Mouse (Mus musculus): ENCODE measurements around the gene Agap2.
A peak's percentile ranks its signal among the peaks of the same experiment; 100 is the strongest.

The Agap2 gene

GRCm38 (mm10) chr10:127075651-127076050 lies 567 bp downstream of the Agap2 start:
- DNase-seq (ENCODE audit: low read depth in 1 of 2, low spot score in 2 of 2) = no peak

DNA sequence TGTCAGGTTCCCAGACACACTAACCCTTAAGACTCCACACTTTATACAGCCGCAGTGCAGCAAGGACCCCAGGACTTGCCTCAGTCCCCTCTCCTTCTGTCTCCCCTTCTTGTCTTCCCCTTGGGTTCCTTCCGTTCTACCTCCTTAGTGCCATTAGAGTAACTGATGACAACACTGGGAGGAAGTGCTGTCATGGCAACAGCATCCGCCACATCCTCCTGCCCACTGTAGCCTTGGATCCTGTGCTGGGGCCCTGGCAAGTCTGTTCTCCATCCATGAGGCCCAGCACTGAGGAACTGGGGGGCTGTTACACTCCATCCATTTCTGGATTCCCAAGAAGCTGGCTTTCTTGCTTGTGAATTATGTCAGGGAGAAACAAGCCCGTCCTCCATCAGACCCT lies 998 bp downstream of the Agap2 start:
- DNase-seq (ENCODE audit: low read depth in 1 of 2, low spot score in 2 of 2) = peak in 1 of 2 experiments; percentile 16

- DNase-seq (ENCODE audit: low read depth in 1 of 2, low spot score in 2 of 2) = no peak
Observed at GRCm38 (mm10) chr10:127077515-127077914, 2.4 kb downstream of the Agap2 start.

- DNase-seq (ENCODE audit: low read depth in 1 of 2, low spot score in 2 of 2) = no peak
Observed at GRCm38 (mm10) chr10:127078001-127078676, 3.1 kb downstream of the Agap2 start.

DNA sequence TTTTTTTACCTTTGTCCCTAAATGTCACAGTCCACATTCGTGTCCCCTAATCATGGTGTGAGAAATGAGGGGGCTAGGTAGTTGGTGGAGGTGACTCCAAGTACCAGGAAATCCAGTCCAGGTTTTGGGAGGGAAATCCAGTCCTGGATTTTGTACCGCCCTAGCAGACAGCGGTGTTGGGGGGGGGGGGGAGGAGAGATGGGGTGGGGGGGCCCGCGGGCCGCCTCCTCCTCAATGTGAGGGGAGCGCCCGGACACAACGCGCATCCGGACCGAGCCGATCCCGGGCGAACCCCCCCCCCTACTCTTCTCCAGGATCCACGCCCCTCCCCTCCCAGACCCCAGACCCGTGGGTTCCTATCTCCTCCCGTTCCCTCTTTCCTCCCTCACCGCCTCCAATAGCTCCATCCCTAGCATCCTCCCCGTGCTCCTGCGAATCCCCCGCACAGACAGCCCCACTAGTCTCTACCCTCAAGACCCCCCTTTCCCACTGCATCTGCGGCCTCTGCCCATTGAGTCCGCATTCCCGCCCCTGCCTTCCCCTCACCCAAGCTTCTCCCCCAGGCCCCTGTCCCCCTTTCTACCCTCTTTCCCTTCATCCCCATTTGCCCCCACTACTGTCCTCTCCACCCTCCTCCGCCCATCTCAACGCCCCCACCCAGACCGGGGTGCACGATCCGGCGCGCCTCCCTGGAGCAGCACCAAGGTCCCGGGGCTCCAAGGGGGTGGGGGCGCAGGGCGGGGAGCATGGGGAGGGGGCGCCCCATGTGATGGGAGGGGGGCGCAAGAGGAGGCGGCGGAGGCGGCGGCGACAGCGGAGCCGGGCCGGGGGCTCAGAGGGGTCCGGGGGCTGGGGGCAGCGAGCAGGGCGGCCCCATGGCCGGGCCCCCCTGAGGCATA lies 3.8 kb downstream of the Agap2 start:
- no peak for DNase-seq (ENCODE audit: low read depth in 1 of 2, low spot score in 2 of 2)

DNA sequence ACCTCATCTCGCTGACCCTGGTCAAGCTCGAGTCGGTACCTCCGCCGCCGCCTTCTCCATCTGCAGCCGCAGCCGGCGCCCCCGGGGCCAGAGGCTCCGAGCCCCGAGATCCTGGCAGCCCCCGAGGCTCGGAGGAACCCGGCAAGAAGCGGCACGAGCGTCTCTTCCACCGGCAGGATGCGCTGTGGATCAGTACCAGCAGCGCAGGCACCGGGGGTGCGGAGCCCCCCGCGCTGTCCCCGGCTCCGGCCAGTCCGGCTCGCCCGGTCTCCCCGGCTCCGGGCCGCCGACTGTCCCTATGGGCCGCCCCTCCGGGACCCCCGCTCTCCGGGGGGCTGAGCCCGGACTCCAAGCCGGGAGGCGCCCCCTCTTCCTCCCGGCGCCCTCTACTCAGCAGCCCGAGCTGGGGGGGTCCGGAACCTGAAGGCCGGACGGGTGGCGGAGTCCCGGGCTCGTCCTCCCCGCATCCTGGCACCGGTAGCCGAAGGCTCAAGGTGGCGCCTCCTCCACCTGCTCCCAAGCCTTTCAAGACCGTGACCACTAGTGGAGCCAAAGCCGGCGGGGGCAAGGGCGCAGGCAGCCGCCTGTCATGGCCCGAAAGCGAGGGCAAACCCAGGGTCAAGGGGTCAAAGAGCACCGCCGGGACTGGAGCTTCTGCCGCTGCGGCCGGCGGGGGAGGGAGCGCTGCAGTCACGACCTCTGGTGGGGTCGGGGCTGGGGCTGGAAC lies 4.7 kb downstream of the Agap2 start:
- no peak for DNase-seq (ENCODE audit: low read depth in 1 of 2, low spot score in 2 of 2)

DNA sequence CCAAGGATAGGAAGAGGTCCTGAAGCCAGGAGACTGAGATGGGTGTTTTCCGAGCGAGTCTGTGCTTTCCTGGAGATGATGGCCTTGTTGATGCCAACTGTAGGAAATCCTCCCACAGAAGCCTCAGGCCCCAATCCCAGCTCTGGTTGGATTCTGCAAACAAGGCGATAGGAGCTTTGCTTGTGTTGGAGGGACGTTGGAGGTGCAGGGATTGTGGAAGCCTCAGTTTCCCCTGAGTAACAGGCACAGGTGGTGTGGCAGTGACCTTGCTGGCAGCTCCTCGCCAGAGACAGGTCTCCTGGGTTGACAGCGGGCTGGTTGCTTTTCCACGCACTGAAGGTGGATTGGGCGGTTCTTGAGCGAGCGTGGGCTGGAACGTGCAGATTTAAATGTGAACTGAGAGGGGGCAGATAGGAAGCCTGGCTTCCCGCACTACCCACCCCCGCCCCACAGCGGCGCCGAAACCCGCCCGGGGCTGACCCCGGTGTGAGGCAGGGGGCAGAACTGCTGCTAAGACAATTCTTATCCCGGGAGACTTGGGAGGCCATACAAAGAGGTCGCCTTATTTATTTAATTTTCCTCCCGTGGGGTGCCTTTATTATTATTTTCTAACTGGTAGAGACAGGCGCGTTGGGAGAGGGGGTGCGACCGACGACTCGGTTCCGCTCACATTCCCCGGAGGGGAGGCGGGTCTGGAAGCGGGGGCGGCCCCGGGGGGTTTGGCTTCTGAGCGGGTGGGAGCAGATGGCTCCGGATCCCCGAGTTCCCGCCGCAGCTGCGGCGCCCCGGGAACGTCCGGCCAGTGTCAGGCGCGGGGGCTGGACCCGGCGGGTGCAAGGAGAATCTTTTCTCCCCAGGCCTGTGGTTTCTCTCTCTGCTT lies 6.1 kb downstream of the Agap2 start:
- no peak for DNase-seq (ENCODE audit: low read depth in 1 of 2, low spot score in 2 of 2)

- no peak for DNase-seq (ENCODE audit: low read depth in 1 of 2, low spot score in 2 of 2)
Observed at GRCm38 (mm10) chr10:127081996-127082620, 7.0 kb downstream of the Agap2 start.

GRCm38 (mm10) chr10:127083292-127083914 lies 8.3 kb downstream of the Agap2 start:
- no peak for DNase-seq (ENCODE audit: low read depth in 1 of 2, low spot score in 2 of 2)

DNA sequence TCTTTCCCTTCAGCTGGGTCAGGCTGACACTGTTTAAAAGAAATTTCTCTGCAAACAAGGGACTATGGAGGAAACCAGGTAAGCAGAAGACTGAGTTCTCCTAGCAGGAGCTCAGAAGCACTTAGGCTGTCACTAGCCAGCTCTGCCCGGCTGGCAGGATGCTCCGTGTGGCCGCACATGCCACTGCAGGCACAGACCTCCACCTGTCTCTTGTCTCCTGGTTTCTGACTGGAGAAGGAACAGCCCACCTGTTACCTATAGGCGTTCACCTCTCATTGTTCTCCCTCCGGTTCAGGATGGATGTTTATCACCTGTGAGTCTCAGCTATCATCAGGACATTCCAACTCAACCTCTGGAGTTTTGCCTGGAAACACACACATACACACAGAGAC lies 8.8 kb downstream of the Agap2 start:
- no peak for DNase-seq (ENCODE audit: low read depth in 1 of 2, low spot score in 2 of 2)

- no peak for DNase-seq (ENCODE audit: low read depth in 1 of 2, low spot score in 2 of 2)
Observed at GRCm38 (mm10) chr10:127085052-127085451, 10.0 kb downstream of the Agap2 start.

DNA sequence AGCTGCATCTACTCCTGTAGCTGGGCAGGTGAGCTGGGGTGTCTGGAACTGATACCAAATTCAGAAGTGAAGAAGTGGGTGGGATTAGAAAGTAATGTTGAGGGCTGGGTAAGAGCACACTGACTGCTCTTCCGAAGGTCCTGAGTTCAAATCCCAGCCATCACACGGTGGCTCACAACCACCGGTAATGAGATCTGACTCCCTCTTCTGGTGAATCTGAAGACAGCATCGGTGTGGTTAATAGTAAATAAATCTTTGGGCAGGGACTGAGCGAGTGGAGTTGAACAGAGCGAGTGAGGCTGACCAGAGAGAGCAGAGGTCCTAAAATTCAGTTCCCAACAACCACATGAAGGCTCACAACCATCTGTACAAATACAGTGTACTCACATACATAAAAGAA lies 10.5 kb downstream of the Agap2 start:
- no peak for DNase-seq (ENCODE audit: low read depth in 1 of 2, low spot score in 2 of 2)

DNA sequence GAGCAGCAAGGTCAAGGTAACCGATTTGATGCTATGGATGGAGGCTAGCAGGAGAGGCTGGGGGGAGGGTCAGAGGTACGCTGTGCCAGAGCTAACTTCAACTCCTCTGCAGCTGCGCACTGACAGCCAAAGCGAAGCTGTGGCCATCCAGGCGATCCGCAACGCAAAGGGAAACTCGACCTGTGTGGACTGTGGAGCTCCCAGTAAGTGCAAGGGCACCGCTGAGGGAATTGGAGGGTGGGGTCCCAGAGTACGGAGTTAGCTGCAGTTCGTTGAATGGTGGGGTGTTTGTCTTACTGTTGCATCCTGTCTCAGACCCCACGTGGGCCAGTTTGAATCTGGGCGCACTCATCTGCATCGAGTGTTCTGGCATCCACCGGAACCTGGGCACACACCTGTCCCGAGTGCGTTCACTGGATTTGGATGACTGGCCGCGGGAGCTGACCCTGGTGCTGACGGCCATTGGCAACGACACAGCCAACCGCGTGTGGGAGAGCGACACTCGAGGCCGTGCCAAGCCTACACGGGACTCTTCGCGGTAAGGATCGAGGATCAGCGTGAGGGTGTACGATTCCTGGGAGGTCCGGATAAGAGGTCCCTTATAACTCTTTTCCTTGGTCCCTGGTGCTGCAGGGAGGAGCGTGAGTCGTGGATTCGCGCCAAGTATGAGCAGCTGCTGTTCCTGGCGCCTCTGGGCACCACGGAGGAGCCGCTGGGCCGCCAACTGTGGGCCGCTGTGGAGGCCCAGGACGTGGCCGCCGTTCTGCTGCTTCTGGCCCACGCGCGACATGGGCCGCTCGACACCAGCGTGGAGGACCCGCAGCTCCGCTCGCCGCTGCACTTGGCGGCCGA lies 15.7 kb downstream of the Agap2 start:
- DNase-seq (ENCODE audit: low read depth in 1 of 2, low spot score in 2 of 2) = no peak

DNA sequence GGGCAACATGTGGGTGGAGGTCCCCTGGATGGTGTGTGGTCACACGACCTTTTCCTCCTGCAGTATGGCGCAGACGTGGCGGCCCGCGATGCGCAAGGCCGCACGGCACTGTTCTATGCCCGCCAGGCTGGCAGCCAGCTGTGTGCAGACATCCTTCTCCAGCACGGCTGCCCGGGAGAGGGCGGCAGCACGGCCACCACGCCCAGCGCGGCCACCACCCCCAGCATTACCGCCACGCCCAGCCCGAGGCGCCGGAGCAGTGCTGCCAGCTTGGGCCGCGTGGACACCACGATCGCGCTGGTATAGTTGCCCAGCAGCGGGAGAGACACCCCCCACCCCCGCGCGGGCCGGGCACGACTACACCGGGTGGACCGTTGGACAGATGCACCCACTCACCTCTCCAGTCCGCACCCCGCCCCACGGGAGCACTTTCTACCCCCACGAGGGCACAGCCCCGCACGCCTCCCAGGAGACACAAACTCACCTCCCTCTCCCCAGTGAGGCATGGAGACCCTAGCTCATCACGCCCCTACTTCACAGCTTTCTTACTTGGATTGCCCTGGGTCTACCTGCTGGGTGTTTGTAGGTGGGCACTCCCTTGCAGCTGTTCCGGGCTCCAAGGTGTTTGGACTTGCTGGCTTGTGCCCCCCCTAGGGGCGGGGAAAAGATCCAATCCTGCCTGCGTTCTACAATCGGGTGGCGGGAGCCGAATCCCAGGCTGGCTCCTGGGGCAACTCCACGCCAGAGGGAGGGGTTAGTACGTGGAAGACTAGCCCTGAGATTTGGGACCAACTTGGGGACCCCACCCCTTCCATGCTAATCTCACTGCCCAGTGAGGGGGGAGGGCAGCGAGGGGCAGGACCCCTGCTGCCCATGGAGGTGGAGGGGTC lies 16.7 kb downstream of the Agap2 start:
- DNase-seq (ENCODE audit: low read depth in 1 of 2, low spot score in 2 of 2) = no peak

GRCm38 (mm10) chr10:127092742-127093141 lies 17.7 kb downstream of the Agap2 start:
- DNase-seq (ENCODE audit: low read depth in 1 of 2, low spot score in 2 of 2) = no peak

- no peak for DNase-seq (ENCODE audit: low read depth in 1 of 2, low spot score in 2 of 2)
Observed at GRCm38 (mm10) chr10:127094382-127094802, 19.3 kb downstream of the Agap2 start.

DNA sequence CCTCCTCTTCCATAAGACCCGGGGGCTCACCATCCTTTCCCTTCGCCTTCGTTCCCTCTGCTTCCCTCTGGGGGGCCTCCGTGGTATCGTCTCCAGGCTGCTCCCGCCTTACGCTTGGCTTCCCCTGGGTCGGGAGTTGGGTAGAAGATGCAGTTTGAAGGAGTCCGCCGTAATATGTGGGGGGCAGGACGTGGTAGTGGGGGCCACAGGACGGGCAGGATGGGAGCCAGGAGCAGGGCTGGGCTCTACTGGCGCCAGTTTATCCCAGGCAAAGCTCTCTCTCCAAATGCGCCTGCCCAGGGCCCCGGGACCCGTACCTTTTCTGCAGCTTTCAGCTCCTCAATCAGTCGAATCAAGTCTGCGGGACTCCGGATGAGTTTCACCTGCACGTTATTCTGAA lies 23.4 kb downstream of the Agap2 start:
- no peak for DNase-seq (ENCODE audit: low read depth in 1 of 2, low spot score in 2 of 2)

- DNase-seq (ENCODE audit: low read depth in 1 of 2, low spot score in 2 of 2) = no peak
Observed at GRCm38 (mm10) chr10:127099191-127099590, 24.1 kb downstream of the Agap2 start.
